Mouse (Mus musculus): Measurements from ENCODE around the gene Cript.
A peak's percentile ranks its signal among the peaks of the same experiment; 100 is the strongest.
"Not testable (repeated sequence)": the region's sequence is repeated elsewhere in the genome, so short reads cannot be mapped to it uniquely, and the experiment has no call there.

The Cript gene

DNA sequence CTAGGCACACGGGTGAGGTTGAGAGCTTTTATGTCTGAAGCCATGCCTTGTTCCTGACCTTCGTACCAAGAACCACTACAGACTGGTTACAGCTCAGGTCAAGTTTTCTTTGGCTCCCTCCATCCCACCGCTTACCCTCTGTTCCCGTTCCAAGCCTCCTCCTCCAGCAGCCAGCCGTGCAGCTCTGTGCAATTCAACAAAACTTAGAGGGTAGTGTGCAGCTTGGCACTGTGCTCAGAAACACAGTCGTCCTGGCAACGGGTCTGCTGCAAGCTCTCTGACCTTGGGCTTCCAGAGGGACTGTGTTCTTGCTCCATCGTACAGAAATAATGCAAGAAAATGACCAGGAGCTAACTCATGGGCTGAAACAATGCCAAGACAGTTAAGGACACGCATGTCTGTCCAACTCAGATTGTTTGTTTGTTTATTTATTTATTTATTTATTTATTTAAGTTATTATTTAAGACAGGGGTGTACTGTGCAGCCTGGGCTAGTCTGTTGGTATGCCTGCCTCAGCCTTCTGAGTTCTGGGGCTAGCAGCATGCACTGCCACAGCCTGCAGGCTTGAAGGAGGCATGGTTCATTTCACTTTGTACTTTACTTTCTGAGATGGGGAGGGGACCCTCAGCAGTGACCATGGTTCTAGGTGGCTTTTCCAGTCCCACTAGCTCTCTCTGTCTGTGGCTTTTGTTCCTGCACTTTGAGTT is 25.3 kb downstream of the Cript start:
- DNase-seq (ENCODE audit: low spot score): no peak

DNA sequence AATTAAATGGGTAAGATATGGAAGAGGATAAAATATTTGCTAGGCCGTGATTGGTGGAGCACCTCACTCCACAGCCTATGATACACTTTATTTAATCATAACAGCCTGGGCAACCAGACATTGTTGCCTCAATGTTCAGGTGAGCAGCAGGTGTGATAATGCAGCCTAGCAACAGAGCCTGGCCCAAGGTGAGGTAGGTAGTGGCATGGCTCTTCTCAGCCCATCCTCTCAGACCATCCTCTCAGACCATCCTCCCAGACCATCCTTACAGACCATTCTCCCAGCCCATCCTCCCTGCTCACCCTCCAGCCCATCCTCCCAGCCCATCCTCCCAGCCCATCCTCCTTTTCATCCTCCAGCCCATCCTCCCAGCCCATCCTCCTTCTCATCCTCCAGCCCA is 26.3 kb downstream of the Cript start:
- DNase-seq (ENCODE audit: low spot score): no peak

DNA sequence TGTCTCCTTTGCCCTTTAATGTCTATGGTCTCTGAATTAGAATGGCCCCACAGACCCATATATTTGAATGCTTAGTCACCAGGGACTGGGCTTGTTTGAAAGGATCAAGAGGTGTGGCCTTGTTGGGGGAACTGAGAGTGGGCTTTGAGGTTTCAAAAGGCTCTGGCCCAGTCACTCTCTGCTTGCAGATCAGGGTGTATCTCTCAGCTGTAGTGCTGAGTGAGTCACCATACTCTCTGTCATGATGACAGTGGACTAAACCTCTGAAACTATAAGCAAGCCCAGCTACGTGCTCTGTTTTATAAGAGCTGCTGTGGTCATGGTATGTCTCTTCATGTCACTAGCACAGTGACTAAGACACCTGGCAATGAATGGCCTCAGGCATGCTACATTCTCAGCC is 27.1 kb downstream of the Cript start:
- DNase-seq (ENCODE audit: low spot score): no peak

DNA sequence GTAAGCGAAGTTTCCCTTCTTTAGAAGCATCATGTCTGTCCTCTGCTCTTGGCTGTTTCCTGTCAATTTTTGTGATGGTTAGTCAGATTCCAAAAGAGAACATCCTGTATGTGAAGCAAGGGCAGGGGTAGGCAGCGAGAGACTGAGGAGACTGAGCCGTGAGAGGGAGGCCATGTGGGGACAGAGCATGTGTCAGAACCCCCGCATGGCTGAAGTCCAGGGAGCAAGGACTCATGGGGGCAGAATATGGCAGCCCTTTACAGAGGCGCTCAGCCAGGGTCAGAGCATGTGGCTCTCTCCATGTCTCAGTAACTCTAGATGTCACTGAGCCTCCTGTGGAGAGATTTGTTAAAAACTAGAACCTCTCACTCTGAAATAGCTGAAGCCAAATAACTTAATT is 28.6 kb downstream of the Cript start:
- DNase-seq (ENCODE audit: low spot score): no peak

DNA sequence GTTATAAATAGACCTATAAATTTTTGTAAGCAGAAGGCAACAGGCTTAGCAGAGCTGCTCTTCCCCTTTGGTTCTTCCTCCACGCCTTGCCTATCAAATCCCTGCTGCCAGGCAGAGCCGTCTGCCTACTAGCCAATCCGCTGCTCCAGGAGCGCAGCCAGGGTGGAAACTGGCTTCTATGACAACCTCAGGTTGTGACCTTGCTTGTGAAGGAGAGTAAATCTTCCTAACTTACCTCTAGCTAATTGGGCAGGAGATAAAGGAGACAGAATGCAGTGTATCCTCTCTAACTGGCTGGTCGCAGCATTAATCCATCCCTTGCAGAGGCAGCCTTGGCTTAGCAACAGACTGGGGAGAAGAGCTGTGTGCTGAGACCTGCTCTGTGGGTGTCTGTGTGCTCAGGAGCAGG is 29.7 kb downstream of the Cript start:
- peak; percentile 59 for DNase-seq (ENCODE audit: low spot score)

DNA sequence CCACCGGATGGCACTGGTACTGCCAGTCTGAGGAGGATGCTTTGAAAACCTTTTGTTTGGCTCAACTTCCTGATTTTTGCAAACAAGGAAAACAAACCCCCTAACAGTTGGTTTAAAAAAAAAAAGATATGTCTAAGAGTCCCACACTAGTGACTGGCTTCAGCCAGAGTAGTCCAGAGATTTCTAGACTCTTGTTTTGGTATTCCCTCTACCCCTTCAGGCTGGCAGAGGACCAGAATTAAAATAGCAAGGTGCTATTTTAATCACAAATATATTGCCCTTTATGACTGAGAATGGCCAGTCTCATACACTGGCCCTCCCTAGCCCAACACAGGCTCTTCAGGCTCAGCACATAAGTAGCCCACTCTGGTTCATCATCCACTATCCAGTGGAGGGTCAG is 30.3 kb downstream of the Cript start:
- DNase-seq (ENCODE audit: low spot score): no peak

DNA sequence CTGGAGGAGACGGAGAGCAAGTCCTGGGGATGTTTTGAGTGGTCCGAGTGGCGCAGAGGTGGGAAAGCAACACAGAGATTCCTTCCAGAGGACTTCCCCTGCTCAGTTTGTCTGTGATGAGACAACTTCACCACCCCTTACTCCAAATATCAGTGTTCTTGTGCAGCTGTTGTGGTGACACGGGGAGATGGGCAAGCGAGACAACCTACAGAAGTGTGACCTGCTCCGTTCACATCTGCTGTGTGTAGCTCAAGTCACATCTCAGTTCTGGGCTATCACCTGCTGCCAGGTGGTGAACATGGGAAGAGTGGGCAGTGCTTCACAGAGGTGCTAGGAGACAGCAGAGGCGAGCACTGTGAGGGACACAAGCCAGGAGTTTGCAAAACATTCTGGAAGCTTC is 31.4 kb downstream of the Cript start:
- no peak for DNase-seq (ENCODE audit: low spot score)

DNA sequence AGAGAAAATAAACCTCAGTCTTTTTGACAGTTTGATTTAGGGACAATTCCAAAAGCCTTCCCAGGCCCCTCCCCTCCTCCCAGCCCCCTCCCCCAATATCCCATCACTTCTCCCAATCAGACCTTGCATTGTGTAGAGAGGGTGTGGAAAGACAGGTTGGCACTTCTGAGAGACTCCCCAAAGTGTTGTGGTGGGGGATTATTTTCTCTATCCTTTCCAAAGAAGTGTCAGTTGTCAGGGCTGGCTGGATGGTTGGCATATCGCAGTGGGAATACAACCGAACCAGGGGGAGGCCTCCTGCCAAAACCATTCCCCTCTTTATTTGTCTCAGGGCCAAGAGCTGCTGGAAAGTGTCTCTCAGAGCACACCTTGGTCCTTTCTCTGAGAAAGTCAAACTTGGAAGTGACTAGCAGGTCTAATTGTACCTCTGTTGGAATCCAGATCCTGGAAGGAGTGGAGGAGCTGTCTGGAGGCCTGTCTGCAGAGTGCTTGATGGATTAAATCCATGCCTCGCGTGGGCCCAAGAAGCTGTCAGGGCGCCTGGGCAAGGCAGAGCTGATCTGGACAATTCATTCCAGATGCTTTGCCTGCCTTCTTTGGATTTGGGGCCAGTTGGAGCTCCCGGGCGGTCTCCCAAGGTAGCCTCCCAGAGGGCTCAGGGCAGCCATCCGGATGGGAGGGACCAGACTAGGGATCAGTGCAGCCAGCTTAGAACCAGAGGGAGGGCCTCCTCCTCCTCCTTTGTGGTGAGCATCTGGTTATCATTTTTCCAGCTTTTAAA is 32.3 kb downstream of the Cript start:
- no peak for DNase-seq (ENCODE audit: low spot score)

DNA sequence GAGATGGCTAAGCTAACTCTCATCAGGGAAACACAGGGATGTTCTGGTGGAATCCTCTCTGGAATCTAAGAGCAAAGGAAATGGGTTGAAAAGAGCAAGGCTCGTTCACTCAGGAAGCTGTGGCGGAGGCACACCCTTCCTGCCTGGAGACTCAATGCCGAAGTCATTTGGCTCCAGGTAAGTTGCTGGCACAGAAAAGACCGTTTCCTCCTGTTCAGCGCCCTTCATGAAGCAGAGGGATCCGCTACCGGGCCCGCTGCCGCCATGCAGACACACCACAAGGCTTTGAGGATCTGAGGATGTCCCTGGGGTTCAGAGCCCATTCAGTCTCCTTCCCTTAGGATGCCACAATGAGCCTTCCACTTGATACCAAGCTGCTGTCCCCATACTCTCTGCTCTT is 37.3 kb downstream of the Cript start:
- no peak for DNase-seq (ENCODE audit: low spot score)

DNA sequence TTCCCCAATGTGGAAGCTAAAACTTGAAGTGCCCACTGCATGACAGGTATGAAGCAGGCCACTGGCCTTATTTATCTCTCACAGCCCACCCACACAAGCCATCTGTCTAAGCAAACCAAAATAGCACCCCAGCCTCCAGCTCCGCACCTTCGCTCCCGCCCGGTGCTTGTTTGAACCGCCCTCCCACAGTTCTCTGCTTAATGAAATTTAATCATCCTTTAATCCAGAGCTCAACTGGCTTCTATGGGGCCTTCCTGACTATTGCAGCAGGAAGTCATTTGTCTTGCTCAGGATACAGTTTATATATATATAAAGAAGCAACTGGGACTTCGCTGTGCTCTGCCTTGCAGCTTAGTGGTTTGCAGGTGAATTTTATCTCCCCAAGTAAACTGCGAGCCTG is 38.1 kb downstream of the Cript start:
- no peak for DNase-seq (ENCODE audit: low spot score)

DNA sequence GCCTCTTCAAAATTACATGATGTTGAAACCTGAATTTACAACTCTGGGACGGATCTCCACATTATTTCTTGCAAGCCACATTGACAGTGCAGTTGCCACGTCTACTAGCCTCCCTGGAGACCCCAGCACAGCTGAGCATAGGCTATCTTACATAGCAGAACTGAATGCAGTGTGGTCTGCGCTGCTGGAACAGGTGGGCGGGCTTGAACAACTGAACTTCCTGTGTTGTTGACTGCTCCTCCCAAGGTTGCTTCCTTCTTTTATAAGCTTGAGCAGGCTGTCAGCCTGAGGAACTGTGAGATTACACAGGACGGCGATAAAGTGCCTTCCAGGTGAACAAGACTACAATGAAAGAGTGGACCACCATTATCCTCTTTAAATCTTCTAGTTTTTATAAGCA is 38.6 kb downstream of the Cript start:
- DNase-seq (ENCODE audit: low spot score): no peak

DNA sequence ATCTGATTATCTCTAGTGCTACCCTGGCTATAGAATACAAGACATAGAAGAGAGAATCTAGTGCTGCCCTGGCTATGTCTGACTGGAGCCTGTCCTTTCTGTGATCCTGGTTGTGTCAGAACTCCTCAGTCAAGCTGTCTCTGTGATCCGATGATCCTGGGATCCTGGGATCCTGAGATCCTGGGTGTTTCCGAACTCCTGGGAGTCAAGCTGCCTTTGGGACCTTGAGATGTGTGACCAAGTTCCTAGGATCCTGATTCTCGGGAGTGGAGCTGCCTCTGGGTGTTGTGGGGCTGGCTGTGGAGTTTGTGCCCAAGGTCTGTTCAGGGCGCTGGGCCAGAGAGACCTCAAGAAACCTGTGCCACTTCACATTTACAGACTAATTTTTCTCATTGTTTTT is 43.6 kb downstream of the Cript start:
- DNase-seq (ENCODE audit: low spot score): no peak

DNA sequence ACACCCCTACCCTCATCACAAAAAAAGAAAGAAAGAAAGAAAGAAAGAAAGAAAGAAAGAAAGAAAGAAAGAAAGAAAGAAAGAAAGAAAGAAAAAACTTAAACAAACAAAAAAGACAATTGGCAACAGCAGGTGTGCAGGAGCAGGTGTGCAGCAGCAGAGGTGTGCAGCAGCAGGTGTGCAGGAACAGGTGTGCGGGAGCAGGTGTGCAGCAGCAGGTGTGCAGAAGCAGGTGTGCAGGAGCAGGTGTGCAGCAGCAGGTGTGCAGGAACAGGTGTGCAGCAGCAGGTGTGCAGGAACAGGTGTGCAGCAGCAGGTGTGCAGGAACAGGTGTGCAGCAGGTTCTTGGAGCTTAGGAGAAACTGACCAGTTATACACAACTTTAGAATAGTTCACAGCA is 46.8 kb downstream of the Cript start:
- not testable (repeated sequence) for DNase-seq (ENCODE audit: low spot score)

DNA sequence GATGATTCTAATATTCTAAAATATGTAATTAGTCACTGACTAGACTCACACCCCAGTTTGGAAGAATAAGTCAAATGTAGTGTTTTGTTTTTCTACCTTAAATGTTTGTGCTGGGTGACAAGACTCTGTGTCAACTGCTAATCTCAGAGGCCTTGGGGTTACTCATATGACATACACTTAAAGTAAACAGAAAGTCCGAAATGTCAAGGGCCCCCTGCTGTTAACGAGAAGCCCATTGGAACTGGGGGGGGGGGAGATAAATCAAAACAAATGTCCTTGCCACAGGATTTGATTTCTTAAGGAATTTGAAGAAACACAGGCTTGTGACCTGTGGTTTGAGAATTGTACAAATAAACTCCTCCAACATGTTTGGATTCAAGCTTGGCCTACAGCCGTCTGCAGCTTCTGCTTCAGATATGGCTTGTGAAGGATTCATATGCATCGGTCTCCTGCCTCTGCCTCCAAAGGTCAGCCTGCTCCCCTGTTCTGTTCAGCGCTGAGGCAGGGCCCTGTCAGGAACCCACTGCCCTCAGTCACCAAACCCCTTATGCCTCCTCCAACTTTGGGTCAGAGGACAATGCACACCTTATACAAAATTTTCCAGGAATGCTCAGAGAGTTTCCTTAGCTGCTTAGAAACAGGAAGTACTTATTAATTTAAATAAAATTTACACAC is 47.6 kb downstream of the Cript start:
- DNase-seq (ENCODE audit: low spot score): no peak

DNA sequence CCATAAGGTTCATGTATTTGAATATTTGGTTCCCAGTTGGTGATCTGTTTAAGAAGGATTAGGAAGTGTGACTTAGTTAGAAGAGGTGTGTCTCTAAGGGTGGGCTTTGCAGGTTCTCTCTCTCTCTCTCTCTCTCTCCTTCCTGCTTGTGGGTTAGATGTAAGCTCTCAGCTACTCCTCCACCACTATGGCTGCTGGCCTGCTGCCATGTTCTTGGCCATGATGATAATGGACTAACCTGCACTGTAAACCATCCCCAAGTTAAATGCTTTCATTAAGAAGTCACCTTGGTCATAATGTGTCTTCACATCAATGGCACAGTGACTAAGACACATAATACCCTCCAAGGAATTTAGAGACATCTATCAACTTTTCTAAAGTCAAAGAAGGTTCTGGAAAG is 48.1 kb downstream of the Cript start:
- DNase-seq (ENCODE audit: low spot score): no peak

DNA sequence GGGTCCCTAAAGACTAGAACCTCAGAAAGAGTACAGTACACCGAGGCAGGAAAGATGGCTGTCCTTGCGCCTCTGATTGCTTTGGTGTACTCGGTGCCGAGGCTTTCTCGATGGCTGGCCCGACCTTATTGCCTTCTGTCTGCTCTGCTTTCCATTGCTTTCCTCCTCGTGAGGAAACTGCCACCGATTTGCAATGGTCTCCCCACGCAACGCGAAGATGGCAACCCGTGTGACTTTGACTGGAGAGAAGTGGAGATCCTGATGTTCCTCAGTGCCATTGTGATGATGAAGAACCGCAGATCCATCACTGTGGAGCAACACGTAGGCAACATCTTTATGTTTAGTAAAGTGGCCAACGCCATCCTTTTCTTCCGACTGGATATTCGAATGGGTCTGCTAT is 52.9 kb downstream of the Cript start:
- DNase-seq (ENCODE audit: low spot score): not testable (repeated sequence)

DNA sequence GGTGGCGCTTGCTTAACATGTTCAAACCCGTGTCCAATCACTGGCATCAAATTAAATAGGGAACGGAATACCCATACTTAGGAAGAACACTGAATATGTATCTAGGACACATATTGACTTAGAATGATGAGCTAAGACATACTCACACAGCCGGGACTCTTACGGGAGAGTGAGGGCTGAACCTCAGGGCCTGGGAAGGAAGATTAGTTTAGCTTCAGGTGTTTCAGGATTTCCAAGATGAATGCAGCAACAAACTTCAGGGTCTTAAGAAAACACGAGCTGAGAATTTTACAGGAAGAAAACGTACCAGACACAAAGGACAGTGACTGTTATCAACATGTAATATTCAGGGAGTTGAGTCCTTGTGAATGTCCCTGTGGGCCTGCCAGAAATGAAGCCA is 55.4 kb downstream of the Cript start:
- no peak for DNase-seq (ENCODE audit: low spot score)

DNA sequence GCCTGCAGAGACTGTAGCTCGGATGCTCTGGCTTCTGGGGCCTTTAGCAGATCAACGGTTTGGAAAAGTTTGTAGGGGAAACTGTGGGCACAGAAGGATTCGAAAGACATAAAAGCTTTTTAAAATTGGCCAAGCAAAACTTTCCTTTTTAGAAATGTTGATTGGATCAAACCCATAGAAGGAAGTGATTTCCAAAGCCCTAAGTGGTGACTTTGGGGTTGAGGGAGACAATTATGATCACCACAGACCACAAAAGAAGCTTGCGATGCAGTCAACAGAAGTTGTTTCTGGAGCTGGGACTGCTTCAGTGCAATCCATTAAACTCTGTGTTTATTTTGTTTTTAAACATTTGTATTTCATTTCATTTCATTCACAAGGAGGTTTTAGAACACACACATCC is 57.2 kb downstream of the Cript start:
- DNase-seq (ENCODE audit: low spot score): no peak

DNA sequence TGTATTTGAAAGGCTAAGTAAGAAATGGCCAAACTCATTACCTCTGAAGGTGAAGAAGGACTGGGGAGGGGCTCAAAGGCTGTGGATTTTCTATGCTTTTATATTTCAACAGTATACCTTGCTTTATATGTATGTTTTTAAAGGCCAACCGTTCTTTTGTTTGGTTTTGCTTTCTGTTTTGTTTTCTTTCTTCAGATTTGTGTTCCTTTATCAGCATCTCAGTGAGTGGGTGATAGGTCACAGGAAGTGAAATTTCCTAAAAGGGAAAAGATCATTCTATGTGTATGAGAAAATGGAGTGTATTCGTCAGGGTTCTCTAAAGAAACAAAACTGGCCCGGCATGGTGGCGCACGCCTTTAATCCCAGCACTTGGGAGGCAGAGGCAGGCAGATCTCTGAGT is 58.3 kb downstream of the Cript start:
- no peak for DNase-seq (ENCODE audit: low spot score)
